ENCODE assay signal across 14 mouse cellular contexts in the genomic region with DNA sequence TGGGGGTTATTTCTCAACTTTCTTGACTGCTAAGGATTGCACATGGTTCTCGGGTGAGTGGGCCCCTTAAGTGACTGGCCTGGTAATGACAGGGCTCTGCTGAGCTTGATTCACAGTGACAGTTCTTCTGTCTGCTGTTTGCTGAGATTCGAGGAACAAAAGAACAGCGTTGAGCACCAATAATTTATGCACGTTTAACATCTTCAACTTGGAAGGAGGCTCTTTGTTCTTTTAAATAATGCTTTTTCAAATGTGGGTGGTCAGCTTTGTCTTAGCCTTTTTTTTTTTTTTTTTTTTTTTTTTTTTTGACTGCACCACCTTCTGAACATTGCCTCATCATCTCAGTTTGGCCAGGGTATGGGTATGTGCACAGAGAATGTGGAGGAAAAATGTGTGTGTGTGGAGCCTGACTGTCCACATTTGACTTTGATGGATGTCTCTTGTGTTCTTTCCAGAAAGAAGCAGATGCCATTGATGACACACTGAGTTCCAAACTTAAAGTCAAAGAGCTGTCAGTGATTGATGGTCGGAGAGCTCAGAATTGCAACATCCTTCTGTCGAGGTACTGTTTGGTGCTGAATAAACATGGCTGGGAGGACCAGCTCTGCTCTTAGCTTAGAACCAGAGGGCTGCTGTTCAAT.
DNase-seq lines count a peak whose midpoint lies in the region; ATAC-seq lines count a peak whose summit lies in the region.
"Had no signal": no experiment of that assay in that cellular context is flagged by ENCODE, and none has a peak within 500 bp of the region (broad histone marks: within the 10 kb centered on the region; RNA-seq: fewer than 3 reads in every experiment).

No protein-coding gene starts in this region.

- no peak for ATAC-seq in embryonic facial prominence, embryonic 11.5 days (replicated peaks; ENCODE audit: insufficient number of reproducible peaks, low FRiP score, low TSS enrichment, low read depth)
- ATAC-seq in erythroblast, adult 5-6 weeks (replicated peaks; ENCODE audit: low FRiP score, poor library complexity, severe bottlenecking): no peak

- H3K36me3 ChIP-seq in embryonic facial prominence, embryonic 11.5 days (replicated peaks; ENCODE audit: control insufficient read depth, insufficient read depth, low read depth, low read length): no peaks in the 10 kb centered on the region; the same call in 1 of the 2 replicates
- peaks cover 27% of the 10 kb centered on the region for H3K36me3 ChIP-seq in embryonic facial prominence, embryonic 10.5 days (replicated peaks)
- peaks cover 38% of the 10 kb centered on the region for H3K36me3 ChIP-seq in hindbrain, embryonic 10.5 days

- H3K4me1 ChIP-seq in embryonic facial prominence, embryonic 11.5 days (ENCODE audit: control insufficient read depth, insufficient read depth, low read length): no peaks in the 10 kb centered on the region
- peaks cover 12% of the 10 kb centered on the region; the same call in 1 of the 2 replicates for H3K4me1 ChIP-seq in embryonic facial prominence, embryonic 10.5 days
- peaks cover 50% of the 10 kb centered on the region for H3K4me1 ChIP-seq in hindbrain, embryonic 10.5 days (replicated peaks)
- H3K4me1 ChIP-seq: liver, embryonic 15.5 days had no signal

- H3K9me3 ChIP-seq in embryonic facial prominence, embryonic 11.5 days (replicated peaks; ENCODE audit: control insufficient read depth, low read length): no peaks in the 10 kb centered on the region
- H3K9me3 ChIP-seq in embryonic facial prominence, embryonic 10.5 days: no peaks in the 10 kb centered on the region
- no peaks in the 10 kb centered on the region for H3K9me3 ChIP-seq in hindbrain, embryonic 10.5 days
- H3K9me3 ChIP-seq: heart, embryonic 10.5 days; liver, embryonic 15.5 days had no signal

- H3K27ac ChIP-seq in embryonic facial prominence, embryonic 11.5 days (replicated peaks; ENCODE audit: low read depth, low read length): no peak overlapping the region
- H3K27ac ChIP-seq in embryonic facial prominence, embryonic 10.5 days (replicated peaks): no peak overlapping the region
- peak overlapping the region; percentile 72 for H3K27ac ChIP-seq in hindbrain, embryonic 10.5 days
- H3K27ac ChIP-seq: heart, embryonic 10.5 days; liver, embryonic 15.5 days had no signal

- H3K4me2 ChIP-seq in embryonic facial prominence, embryonic 11.5 days (ENCODE audit: low read depth, low read length): no peak overlapping the region
- H3K4me2 ChIP-seq: liver, embryonic 15.5 days had no signal

- DNase-seq in embryonic facial prominence, embryonic 11.5 days (ENCODE audit: low spot score): peak; percentile 12
- DNase-seq in embryonic facial prominence, embryonic 10.5 days (ENCODE audit: low spot score): no peak
- peak; percentile 88 for DNase-seq in 3T3-L1 (ENCODE audit: low read depth, low spot score)
- DNase-seq in adrenal gland, postnatal 14 days: peak; percentile 55
- DNase-seq in hindbrain, embryonic 10.5 days (ENCODE audit: low spot score): peak; percentile 37
- no peak for DNase-seq in cerebellum, postnatal 36 days
- DNase-seq in gastrocnemius, postnatal 14 days: no peak
- DNase-seq: B cell, adult 2 months; cerebellum, adult 11-12 months; right cerebral cortex, adult 18-20 months; thymus, postnatal 4 days had no signal

- H3K9ac ChIP-seq in embryonic facial prominence, embryonic 11.5 days (replicated peaks; ENCODE audit: low read length): no peak overlapping the region
- H3K9ac ChIP-seq: liver, embryonic 15.5 days had no signal

- no peaks in the 10 kb centered on the region for H3K27me3 ChIP-seq in embryonic facial prominence, embryonic 11.5 days (ENCODE audit: control insufficient read depth, insufficient read depth, low read length)
- H3K27me3 ChIP-seq in embryonic facial prominence, embryonic 10.5 days (replicated peaks; ENCODE audit: low read depth, poor library complexity, severe bottlenecking): no peaks in the 10 kb centered on the region
- no peaks in the 10 kb centered on the region for H3K27me3 ChIP-seq in hindbrain, embryonic 10.5 days (ENCODE audit: insufficient read depth, poor library complexity, severe bottlenecking)
- H3K27me3 ChIP-seq: liver, embryonic 15.5 days had no signal

- intact Hi-C loops in gastrocnemius, postnatal 14 days (cut with DNase I; ENCODE audit: low total_unique reads): no loop called here

- no peak overlapping the region for H3K4me3 ChIP-seq in embryonic facial prominence, embryonic 11.5 days (ENCODE audit: low read depth, low read length)
- H3K4me3 ChIP-seq in embryonic facial prominence, embryonic 10.5 days: no peak overlapping the region
- no peak overlapping the region for H3K4me3 ChIP-seq in hindbrain, embryonic 10.5 days
- H3K4me3 ChIP-seq: heart, embryonic 10.5 days; liver, embryonic 15.5 days had no signal

- WGBS in embryonic facial prominence, embryonic 11.5 days: 55% methylated on average over 6 of the region's 6 CpGs
- WGBS in embryonic facial prominence, embryonic 10.5 days: 58% methylated on average over 6 of the region's 6 CpGs
- whole genome bisulfite sequencing in hindbrain, embryonic 10.5 days: 28% methylated on average over 6 of the region's 6 CpGs

Comparison
In these comparisons a context has a peak if more than half of its experiments do, and no peak if none do; other contexts are left out.
1. DNase-seq: peak in embryonic facial prominence, embryonic 11.5 days (single experiment), 3T3-L1 (single experiment), adrenal gland, postnatal 14 days (single experiment) and hindbrain, embryonic 10.5 days (single experiment); none in embryonic facial prominence, embryonic 10.5 days (single experiment), cerebellum, postnatal 36 days (0 of 2) and gastrocnemius, postnatal 14 days (single experiment).